Mouse (Mus musculus) liver, postnatal 0 days (tissue): Measurements from ENCODE around the gene Sypl.

Source experiments
- CTCF ChIP-seq: sonication (generic); IDR thresholded peaks from 2 replicates; pipeline ENCODE4 v1.5.1; 2016; ENCODE audit warnings: antibody characterized with exemption, low read depth
- EP300 ChIP-seq: IDR thresholded peaks from 2 replicates; pipeline ENCODE4 v1.6.1; 2016; ENCODE audit warnings: antibody characterized with exemption, low read depth, mild to moderate bottlenecking

GRCm38 (mm10) chr12:33027093-33027492 lies 73.4 kb downstream of the Sypl start:
- TF ChIP-seq CTCF = peak; percentile 96
- TF ChIP-seq EP300 = no peak
